Mouse (Mus musculus): Measurements from ENCODE around the gene Schip1. TPM values are rescaled to one million over a fixed set of nuclear protein-coding genes. Genes with fewer than 3 reads are reported as not detected.
"Not testable (repeated sequence)": the region's sequence is repeated elsewhere in the genome, so short reads cannot be mapped to it uniquely, and the experiment has no call there.

Schip1 gene
- polyA plus RNA-seq, 2 experiments = 12.1 to 18.9 TPM

GRCm38 (mm10) chr3:68096724-68097431, 32.3 kb downstream of the Schip1 start:
- H3K27ac ChIP-seq (replicated peaks; ENCODE audit: low read depth, low read length) = no peak overlapping the region
- 30% methylated on average over 4 of the region's 4 CpGs for WGBS
- H3K9me3 ChIP-seq (ENCODE audit: control insufficient read depth, low read length) = no peaks in the 10 kb centered on the region
- peaks cover 12% of the 10 kb centered on the region; the same call in 1 of the 2 replicates for H3K27me3 ChIP-seq (ENCODE audit: control insufficient read depth, insufficient read depth, low read length)
- DNase-seq (ENCODE audit: low spot score) (peak; percentile 64), ATAC-seq (ENCODE audit: low FRiP score, low read depth) (peak; percentile 65)
- no peak for TF ChIP-seq POLR2A (IDR thresholded peaks at IDR 0.05; ENCODE audit: borderline replicate concordance, extremely low read depth, insufficient read depth, insufficient read length)
- no peak overlapping the region for H3K9ac ChIP-seq (ENCODE audit: low read depth, low read length, severe bottlenecking)
- 0 out of 2 replicates have a peak, but pooled peaks cover 2% of the 10 kb centered on the region for H3K4me1 ChIP-seq (ENCODE audit: control insufficient read depth, insufficient read depth, low read length)
- no peak overlapping the region for H3K4me3 ChIP-seq (replicated peaks; ENCODE audit: low read length)
- H3K4me2 ChIP-seq (replicated peaks; ENCODE audit: low read depth, low read length, severe bottlenecking) = no peak overlapping the region
- H3K36me3 ChIP-seq (ENCODE audit: control insufficient read depth, insufficient read depth, low read length) = no peaks in the 10 kb centered on the region

DNA sequence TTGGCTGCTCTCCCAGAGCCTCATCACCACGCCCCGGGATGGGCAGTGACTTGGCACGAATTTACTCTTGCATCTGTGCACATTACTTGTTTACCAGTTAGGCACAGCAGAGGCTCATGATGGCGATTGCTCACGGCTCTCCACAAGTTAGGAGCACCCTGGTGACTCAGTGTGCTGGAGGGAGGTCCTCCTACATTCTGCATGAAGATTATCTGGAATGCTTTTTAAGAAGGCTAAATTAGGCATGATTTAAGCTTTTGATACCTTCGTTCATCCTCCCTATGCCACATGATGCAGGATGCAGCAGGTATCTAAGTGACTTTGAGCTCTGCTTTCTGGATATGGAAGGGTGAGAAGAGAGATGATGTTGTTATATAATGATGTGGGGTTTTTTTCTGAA, 35.0 kb downstream of the Schip1 start:
- not testable (repeated sequence) for H3K4me2 ChIP-seq (replicated peaks; ENCODE audit: low read depth, low read length, severe bottlenecking); DNase-seq (ENCODE audit: low spot score); H3K36me3 ChIP-seq (ENCODE audit: control insufficient read depth, insufficient read depth, low read length); H3K4me3 ChIP-seq (replicated peaks; ENCODE audit: low read length); H3K9me3 ChIP-seq (ENCODE audit: control insufficient read depth, low read length); ATAC-seq (ENCODE audit: low FRiP score, low read depth); H3K27ac ChIP-seq (replicated peaks; ENCODE audit: low read depth, low read length); H3K9ac ChIP-seq (ENCODE audit: low read depth, low read length, severe bottlenecking); H3K4me1 ChIP-seq (ENCODE audit: control insufficient read depth, insufficient read depth, low read length)
- H3K27me3 ChIP-seq (ENCODE audit: control insufficient read depth, insufficient read depth, low read length) = peaks cover 15% of the 10 kb centered on the region; the same call in 1 of the 2 replicates
- 83% methylated on average over 6 of the region's 6 CpGs for WGBS

- Histone ChIP-seq H3K9ac (ENCODE audit: low read depth, low read length, severe bottlenecking) (no peak overlapping the region), H3K9me3 (ENCODE audit: control insufficient read depth, low read length) (no peaks in the 10 kb centered on the region), H3K27me3 (ENCODE audit: control insufficient read depth, insufficient read depth, low read length) (peaks cover 9% of the 10 kb centered on the region; the same call in 1 of the 2 replicates), H3K4me1 (ENCODE audit: control insufficient read depth, insufficient read depth, low read length) (0 out of 2 replicates have a peak, but pooled peaks cover 2% of the 10 kb centered on the region), H3K36me3 (ENCODE audit: control insufficient read depth, insufficient read depth, low read length) (no peaks in the 10 kb centered on the region), H3K4me2 (replicated peaks; ENCODE audit: low read depth, low read length, severe bottlenecking) (no peak overlapping the region), H3K4me3 (replicated peaks; ENCODE audit: low read length) (no peak overlapping the region), H3K27ac (replicated peaks; ENCODE audit: low read depth, low read length) (no peak overlapping the region)
- no peak for ATAC-seq (ENCODE audit: low FRiP score, low read depth)
- no peak for DNase-seq (ENCODE audit: low spot score)
- 60% methylated on average over 4 of the region's 4 CpGs for WGBS
- no peak for TF ChIP-seq POLR2A (IDR thresholded peaks at IDR 0.05; ENCODE audit: borderline replicate concordance, extremely low read depth, insufficient read depth, insufficient read length)
Observed at GRCm38 (mm10) chr3:68101343-68101742, 36.7 kb downstream of the Schip1 start.

- no peaks in the 10 kb centered on the region for H3K9me3 ChIP-seq (ENCODE audit: control insufficient read depth, low read length)
Observed at GRCm38 (mm10) chr3:68105081-68105685, 40.6 kb downstream of the Schip1 start.

DNA sequence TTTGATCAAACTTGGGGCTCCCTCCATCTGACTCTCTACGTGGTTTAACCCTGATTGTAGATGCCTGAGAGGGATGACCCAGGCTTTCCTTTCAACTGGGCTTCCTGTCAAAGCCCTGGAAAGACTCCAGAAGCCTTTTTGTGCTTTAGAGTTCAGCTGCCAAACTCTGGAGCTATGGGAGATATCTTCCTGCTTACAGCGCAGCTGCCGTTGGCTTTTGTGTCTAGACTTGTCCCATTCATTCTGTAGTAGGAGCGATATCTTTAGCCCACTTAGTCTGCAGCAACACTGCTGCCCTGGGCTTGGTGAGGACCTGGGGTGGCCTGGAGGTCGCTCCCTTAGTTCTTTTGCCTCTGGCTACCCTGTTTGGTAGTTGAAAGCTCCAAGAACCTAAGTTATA, 56.7 kb downstream of the Schip1 start:
- no peak for TF ChIP-seq POLR2A (IDR thresholded peaks at IDR 0.05; ENCODE audit: borderline replicate concordance, extremely low read depth, insufficient read depth, insufficient read length)
- Histone ChIP-seq H3K27ac (replicated peaks; ENCODE audit: low read depth, low read length) (no peak overlapping the region), H3K27me3 (ENCODE audit: control insufficient read depth, insufficient read depth, low read length) (no peaks in the 10 kb centered on the region), H3K9ac (ENCODE audit: low read depth, low read length, severe bottlenecking) (no peak overlapping the region), H3K9me3 (ENCODE audit: control insufficient read depth, low read length) (no peaks in the 10 kb centered on the region), H3K36me3 (ENCODE audit: control insufficient read depth, insufficient read depth, low read length) (no peaks in the 10 kb centered on the region), H3K4me3 (replicated peaks; ENCODE audit: low read length) (no peak overlapping the region), H3K4me2 (replicated peaks; ENCODE audit: low read depth, low read length, severe bottlenecking) (no peak overlapping the region), H3K4me1 (ENCODE audit: control insufficient read depth, insufficient read depth, low read length) (no peaks in the 10 kb centered on the region)
- no peak for ATAC-seq (ENCODE audit: low FRiP score, low read depth)
- peak; percentile 20 for DNase-seq (ENCODE audit: low spot score)
- 61% methylated on average over 5 of the region's 5 CpGs for WGBS

More at GRCm38 (mm10) chr3:68105081-68105685, 40.6 kb downstream of the Schip1 start:
- Histone ChIP-seq H3K4me1 (ENCODE audit: control insufficient read depth, insufficient read depth, low read length) (no peaks in the 10 kb centered on the region), H3K4me2 (replicated peaks; ENCODE audit: low read depth, low read length, severe bottlenecking) (no peak overlapping the region), H3K36me3 (ENCODE audit: control insufficient read depth, insufficient read depth, low read length) (no peaks in the 10 kb centered on the region), H3K27ac (replicated peaks; ENCODE audit: low read depth, low read length) (no peak overlapping the region), H3K4me3 (replicated peaks; ENCODE audit: low read length) (no peak overlapping the region), H3K27me3 (ENCODE audit: control insufficient read depth, insufficient read depth, low read length) (peaks cover 9% of the 10 kb centered on the region; the same call in 1 of the 2 replicates), H3K9ac (ENCODE audit: low read depth, low read length, severe bottlenecking) (no peak overlapping the region)
- ATAC-seq (ENCODE audit: low FRiP score, low read depth) = no peak
- no peak for DNase-seq (ENCODE audit: low spot score)
- 61% methylated on average over 2 of the region's 2 CpGs for WGBS
- no peak for TF ChIP-seq POLR2A (IDR thresholded peaks at IDR 0.05; ENCODE audit: borderline replicate concordance, extremely low read depth, insufficient read depth, insufficient read length)
